Mouse (Mus musculus): Measurements from ENCODE around the gene Iars. TPM values are rescaled to one million over a fixed set of nuclear protein-coding genes. Genes with fewer than 3 reads are reported as not detected.
A peak's percentile ranks its signal among the peaks of the same experiment; 100 is the strongest.

The Iars gene
- polyA plus RNA-seq, 1 experiment from 2014 or later, result 142 TPM

GRCm38 (mm10) chr13:49652481-49653179 lies 29.3 kb upstream of the Iars start, which contains the start of the genes Cenpp and Nol8:
Cenpp (minus strand) TSS chr13:49652785.
Nol8 (plus strand) TSS chr13:49653078.
- no peaks in the 10 kb centered on the region for H3K27me3 ChIP-seq (replicated peaks; ENCODE audit: control insufficient read depth, insufficient read depth, low read length)
- DNase-seq (ENCODE audit: low spot score) (peak; percentile 99), ATAC-seq (replicated peaks; ENCODE audit: low FRiP score) (peak; percentile 99)
- H3K9ac ChIP-seq (ENCODE audit: low read depth, low read length), result peak within 1 kb of the TSS; percentile 74
- no peaks in the 10 kb centered on the region; the same call in 1 of the 2 replicates for H3K36me3 ChIP-seq (ENCODE audit: control insufficient read depth, insufficient read depth, low read length)
- peak within 1 kb of the TSS; percentile 86 for H3K4me3 ChIP-seq (ENCODE audit: low read depth, low read length)
- peak within 1 kb of the TSS; percentile 57 for H3K27ac ChIP-seq (ENCODE audit: low read depth, low read length)
- WGBS, result under 1% methylated on average over 68 of the region's 68 CpGs
- H3K9me3 ChIP-seq (ENCODE audit: control insufficient read depth, low read length), result no peaks in the 10 kb centered on the region
- H3K4me2 ChIP-seq, result peak within 1 kb of the TSS; percentile 72
- H3K4me1 ChIP-seq (replicated peaks; ENCODE audit: control insufficient read depth, insufficient read depth, low read length), result no peaks in the 10 kb centered on the region

- Histone ChIP-seq H3K27me3 (replicated peaks; ENCODE audit: control insufficient read depth, insufficient read depth, low read length) (no peaks in the 10 kb centered on the region), H3K4me3 (ENCODE audit: low read depth, low read length) (peak overlapping the region; percentile 86)
- WGBS, result 0% methylated on average over 16 of the region's 16 CpGs
These were observed 28.7 kb upstream of the Iars start for GRCm38 (mm10) chr13:49653180-49653541.

GRCm38 (mm10) chr13:49677793-49678192 lies 4.1 kb upstream of the Iars start:
- Histone ChIP-seq H3K4me1 (replicated peaks; ENCODE audit: control insufficient read depth, insufficient read depth, low read length) (no peaks in the 10 kb centered on the region; the same call in 1 of the 2 replicates), H3K9me3 (ENCODE audit: control insufficient read depth, low read length) (no peaks in the 10 kb centered on the region), H3K36me3 (ENCODE audit: control insufficient read depth, insufficient read depth, low read length) (peaks cover 11% of the 10 kb centered on the region; the same call in 1 of the 2 replicates), H3K9ac (ENCODE audit: low read depth, low read length) (no peak overlapping the region), H3K4me2 (no peak overlapping the region), H3K27ac (ENCODE audit: low read depth, low read length) (no peak overlapping the region), H3K27me3 (replicated peaks; ENCODE audit: control insufficient read depth, insufficient read depth, low read length) (no peaks in the 10 kb centered on the region), H3K4me3 (ENCODE audit: low read depth, low read length) (no peak overlapping the region)
- WGBS, result 70% methylated on average over 2 of the region's 2 CpGs
- ATAC-seq (replicated peaks; ENCODE audit: low FRiP score) (no peak), DNase-seq (ENCODE audit: low spot score) (no peak)

More at GRCm38 (mm10) chr13:49653180-49653541, 28.7 kb upstream of the Iars start:
- no peaks in the 10 kb centered on the region for H3K9me3 ChIP-seq (ENCODE audit: control insufficient read depth, low read length)
- ATAC-seq (replicated peaks; ENCODE audit: low FRiP score) (peak; percentile 67), DNase-seq (ENCODE audit: low spot score) (peak; percentile 74)
- H3K9ac ChIP-seq (ENCODE audit: low read depth, low read length), result peak overlapping the region; percentile 73
- H3K27ac ChIP-seq (ENCODE audit: low read depth, low read length), result peak overlapping the region; percentile 2; the same call in 1 of the 2 replicates
- H3K4me2 ChIP-seq, result peak overlapping the region; percentile 72
- no peaks in the 10 kb centered on the region for H3K4me1 ChIP-seq (replicated peaks; ENCODE audit: control insufficient read depth, insufficient read depth, low read length)
- H3K36me3 ChIP-seq (ENCODE audit: control insufficient read depth, insufficient read depth, low read length), result no peaks in the 10 kb centered on the region; the same call in 1 of the 2 replicates

- peaks cover 13% of the 10 kb centered on the region for H3K4me1 ChIP-seq (replicated peaks; ENCODE audit: control insufficient read depth, insufficient read depth, low read length)
These were observed 440 bp downstream of the Iars start for GRCm38 (mm10) chr13:49682233-49682846.

GRCm38 (mm10) chr13:49684266-49684665 lies 2.4 kb downstream of the Iars start:
- Histone ChIP-seq H3K27me3 (replicated peaks; ENCODE audit: control insufficient read depth, insufficient read depth, low read length) (no peaks in the 10 kb centered on the region), H3K9ac (ENCODE audit: low read depth, low read length) (no peak overlapping the region), H3K9me3 (ENCODE audit: control insufficient read depth, low read length) (no peaks in the 10 kb centered on the region), H3K4me2 (peak overlapping the region; percentile 81; the same call in 1 of the 2 replicates), H3K4me1 (replicated peaks; ENCODE audit: control insufficient read depth, insufficient read depth, low read length) (peaks cover 13% of the 10 kb centered on the region), H3K4me3 (ENCODE audit: low read depth, low read length) (peak overlapping the region; percentile 21; the same call in 1 of the 2 replicates), H3K27ac (ENCODE audit: low read depth, low read length) (no peak overlapping the region), H3K36me3 (ENCODE audit: control insufficient read depth, insufficient read depth, low read length) (peaks cover 18% of the 10 kb centered on the region)
- DNase-seq (ENCODE audit: low spot score) (peak; percentile 18), ATAC-seq (replicated peaks; ENCODE audit: low FRiP score) (no peak)
- 84% methylated on average over 4 of the region's 4 CpGs for WGBS

More at GRCm38 (mm10) chr13:49682233-49682846, 440 bp downstream of the Iars start:
- DNase-seq (ENCODE audit: low spot score) (no peak), ATAC-seq (replicated peaks; ENCODE audit: low FRiP score) (peak; percentile 58)
- H3K36me3 ChIP-seq (ENCODE audit: control insufficient read depth, insufficient read depth, low read length), result peaks cover 5% of the 10 kb centered on the region; the same call in 1 of the 2 replicates
- peak overlapping the region; percentile 87 for H3K27ac ChIP-seq (ENCODE audit: low read depth, low read length)
- peak overlapping the region; percentile 98 for H3K9ac ChIP-seq (ENCODE audit: low read depth, low read length)
- WGBS, result under 1% methylated on average over 20 of the region's 20 CpGs
- no peaks in the 10 kb centered on the region for H3K27me3 ChIP-seq (replicated peaks; ENCODE audit: control insufficient read depth, insufficient read depth, low read length)
- H3K4me2 ChIP-seq, result peak overlapping the region; percentile 81
- H3K4me3 ChIP-seq (ENCODE audit: low read depth, low read length), result peak overlapping the region; percentile 96
- no peaks in the 10 kb centered on the region for H3K9me3 ChIP-seq (ENCODE audit: control insufficient read depth, low read length)

GRCm38 (mm10) chr13:49691056-49691455 lies 9.2 kb downstream of the Iars start:
- no peak for ATAC-seq (replicated peaks; ENCODE audit: low FRiP score)

GRCm38 (mm10) chr13:49703216-49703779 lies 21.4 kb downstream of the Iars start:
- Histone ChIP-seq H3K36me3 (ENCODE audit: control insufficient read depth, insufficient read depth, low read length) (peaks cover 52% of the 10 kb centered on the region), H3K9me3 (ENCODE audit: control insufficient read depth, low read length) (no peaks in the 10 kb centered on the region), H3K27ac (ENCODE audit: low read depth, low read length) (no peak overlapping the region), H3K4me1 (replicated peaks; ENCODE audit: control insufficient read depth, insufficient read depth, low read length) (no peaks in the 10 kb centered on the region), H3K4me3 (ENCODE audit: low read depth, low read length) (no peak overlapping the region), H3K4me2 (no peak overlapping the region), H3K27me3 (replicated peaks; ENCODE audit: control insufficient read depth, insufficient read depth, low read length) (no peaks in the 10 kb centered on the region), H3K9ac (ENCODE audit: low read depth, low read length) (no peak overlapping the region)
- no peak for ATAC-seq (replicated peaks; ENCODE audit: low FRiP score)
- DNase-seq (ENCODE audit: low spot score), result no peak
- 92% methylated on average over 11 of the region's 11 CpGs for WGBS

More at GRCm38 (mm10) chr13:49691056-49691455, 9.2 kb downstream of the Iars start:
- Histone ChIP-seq H3K4me2 (no peak overlapping the region), H3K36me3 (ENCODE audit: control insufficient read depth, insufficient read depth, low read length) (peaks cover 36% of the 10 kb centered on the region), H3K27ac (ENCODE audit: low read depth, low read length) (no peak overlapping the region), H3K27me3 (replicated peaks; ENCODE audit: control insufficient read depth, insufficient read depth, low read length) (no peaks in the 10 kb centered on the region), H3K9ac (ENCODE audit: low read depth, low read length) (no peak overlapping the region), H3K9me3 (ENCODE audit: control insufficient read depth, low read length) (no peaks in the 10 kb centered on the region), H3K4me3 (ENCODE audit: low read depth, low read length) (no peak overlapping the region), H3K4me1 (replicated peaks; ENCODE audit: control insufficient read depth, insufficient read depth, low read length) (no peaks in the 10 kb centered on the region)
- no peak for DNase-seq (ENCODE audit: low spot score)
- WGBS, result 95% methylated on average over 5 of the region's 5 CpGs

- DNase-seq (ENCODE audit: low spot score) (no peak), ATAC-seq (replicated peaks; ENCODE audit: low FRiP score) (no peak)
- peaks cover 68% of the 10 kb centered on the region for H3K36me3 ChIP-seq (ENCODE audit: control insufficient read depth, insufficient read depth, low read length)
- no peak overlapping the region for H3K9ac ChIP-seq (ENCODE audit: low read depth, low read length)
- H3K4me2 ChIP-seq, result no peak overlapping the region
- peaks cover under 1% of the 10 kb centered on the region; the same call in 1 of the 2 replicates for H3K4me1 ChIP-seq (replicated peaks; ENCODE audit: control insufficient read depth, insufficient read depth, low read length)
- no peak overlapping the region for H3K4me3 ChIP-seq (ENCODE audit: low read depth, low read length)
- H3K9me3 ChIP-seq (ENCODE audit: control insufficient read depth, low read length), result no peaks in the 10 kb centered on the region
- 94% methylated on average over 3 of the region's 3 CpGs for WGBS
- no peaks in the 10 kb centered on the region for H3K27me3 ChIP-seq (replicated peaks; ENCODE audit: control insufficient read depth, insufficient read depth, low read length)
- no peak overlapping the region for H3K27ac ChIP-seq (ENCODE audit: low read depth, low read length)
These were observed 24.3 kb downstream of the Iars start for GRCm38 (mm10) chr13:49706032-49706690.
